Mouse (Mus musculus) spleen, adult 2 months (tissue): ENCODE data around the gene Bola2.

Experiments
- CTCF ChIP-seq: fragments of 200-500 bp; IDR thresholded peaks from 2 replicates; pipeline ENCODE4 v1.5.1; 2011; ENCODE audit warnings: mild to moderate bottlenecking, inconsistent platforms; ENCODE audit not compliant: insufficient read depth, insufficient read length, insufficient replicate concordance; ENCODE audit errors: extremely low read depth
- POLR2A ChIP-seq: fragments of 200-500 bp; IDR thresholded peaks from 2 replicates; pipeline ENCODE4 v1.6.1; 2011; ENCODE audit warnings: low read depth, low read length, inconsistent platforms

GRCm38 (mm10) chr7:126675104-126675503 lies 20.1 kb upstream of the Bola2 start:
- no peak for TF ChIP-seq CTCF
- TF ChIP-seq POLR2A = no peak
